Mouse (Mus musculus) myocyte (in vitro differentiated cells): Measurements from ENCODE around the gene Prcc.

ENCODE experiments used
- POLR2A ChIP-seq: IDR thresholded peaks from one replicate; pipeline ENCODE4 v1.6.1; 2011; ENCODE audit warnings: low read depth, mild to moderate bottlenecking, control low read depth, moderate library complexity; ENCODE audit not compliant: insufficient read length
- TCF12 ChIP-seq: IDR thresholded peaks from one replicate; pipeline ENCODE4 v1.6.1; 2011; ENCODE audit warnings: mild to moderate bottlenecking, control low read depth; ENCODE audit not compliant: poor library complexity, insufficient read depth, severe bottlenecking

DNA sequence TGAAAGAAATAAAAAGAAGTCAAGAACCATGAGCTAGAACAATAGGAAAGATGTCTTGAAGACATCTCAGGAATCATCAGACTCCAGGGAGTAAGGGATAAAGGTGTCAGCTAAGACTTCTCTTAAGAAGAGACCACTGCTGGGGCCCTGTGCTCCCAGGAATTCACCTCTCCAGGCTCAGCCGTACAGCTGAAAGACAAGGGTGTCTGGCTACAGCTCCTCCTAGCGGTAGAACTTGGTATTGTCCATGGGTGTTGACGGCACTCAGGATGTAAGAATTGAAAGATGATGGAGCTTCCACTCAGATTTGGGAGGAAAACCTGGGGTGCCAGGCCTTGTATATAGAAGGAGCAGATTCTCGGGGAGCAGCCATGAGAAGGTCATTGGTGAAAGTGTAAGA lies 46.8 kb downstream of the Prcc start:
- TF ChIP-seq TCF12, result no peak
- no peak for TF ChIP-seq POLR2A
